Mouse (Mus musculus): ENCODE measurements around the gene Rnf207.
A peak's percentile ranks its signal among the peaks of the same experiment; 100 is the strongest.

The Rnf207 gene

DNA sequence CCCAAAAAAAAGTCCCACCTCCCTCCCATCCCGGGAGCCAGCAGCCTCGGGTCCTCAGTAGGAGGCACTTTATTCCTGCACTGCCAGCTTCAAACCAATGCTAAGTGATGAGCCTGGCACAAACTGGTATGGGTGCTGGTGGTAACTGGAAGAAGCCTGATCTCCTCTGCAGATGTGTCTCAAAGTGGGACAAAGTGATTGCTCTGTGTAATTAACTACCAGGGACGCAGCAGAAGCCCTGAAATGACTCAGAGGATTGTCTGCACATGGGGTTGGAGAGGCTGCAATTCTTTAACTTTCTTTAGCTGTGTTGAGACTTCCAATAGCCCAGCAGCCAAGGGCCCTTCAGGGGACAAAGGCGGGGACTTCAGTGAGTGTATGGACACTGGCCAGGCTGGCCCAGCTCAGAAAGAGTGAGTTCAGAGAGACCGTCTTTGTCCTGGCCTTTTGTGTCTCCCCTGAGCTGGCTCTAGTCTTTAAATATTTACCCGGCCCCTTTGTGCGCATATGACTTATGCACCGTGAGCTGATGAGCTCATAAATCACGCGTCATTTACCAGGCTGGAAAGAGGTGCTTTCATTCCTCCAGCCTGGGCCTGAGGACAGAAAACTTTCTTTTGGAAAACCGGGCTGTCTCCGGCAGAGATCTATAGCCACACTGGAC lies 26.6 kb downstream of the Rnf207 start:
- no peak for DNase-seq

DNA sequence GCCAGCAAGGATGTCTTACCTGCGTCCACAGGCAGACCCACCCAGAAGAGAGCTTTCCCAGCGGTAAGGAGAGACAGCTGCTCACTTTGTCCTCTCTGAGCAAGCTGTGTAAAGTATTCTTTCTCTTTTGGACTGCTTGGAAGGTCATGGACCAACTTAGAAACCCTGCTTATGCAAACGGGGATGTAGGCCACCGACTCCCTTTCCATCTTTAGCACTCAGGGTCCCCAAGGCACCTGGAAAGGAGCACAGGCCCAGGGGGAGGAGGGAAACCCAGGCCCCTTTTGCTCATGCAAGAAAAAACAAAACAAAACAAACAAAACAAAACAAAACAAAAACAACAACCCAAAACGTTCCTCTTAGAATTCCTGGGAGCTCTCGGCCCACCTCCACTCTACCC lies 27.2 kb downstream of the Rnf207 start, which contains the start of gene Hes3:
Gene Hes3 (minus strand): TSS at position 101 of the 400 bp plus-strand sequence.
- DNase-seq, result no peak

DNA sequence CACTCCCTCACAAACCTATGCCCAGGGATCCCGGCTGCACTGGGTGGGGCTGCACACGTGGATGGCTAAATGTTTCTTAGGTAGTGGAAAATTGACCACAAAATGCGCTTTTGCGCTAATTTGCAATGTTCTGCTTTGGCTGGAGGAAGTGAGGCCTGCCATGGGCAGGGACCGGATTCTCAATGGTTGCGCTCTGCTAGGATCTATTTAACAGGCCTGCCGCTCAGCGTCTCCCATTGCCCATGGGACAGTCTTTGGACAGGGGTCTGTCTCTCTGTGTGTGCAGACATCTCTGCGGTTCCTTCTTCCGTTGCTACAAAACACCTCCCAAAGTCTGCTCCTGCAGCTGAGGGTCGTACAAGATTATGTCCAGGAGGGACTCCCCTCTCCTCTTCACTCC lies 27.8 kb downstream of the Rnf207 start:
- DNase-seq, result no peak

DNA sequence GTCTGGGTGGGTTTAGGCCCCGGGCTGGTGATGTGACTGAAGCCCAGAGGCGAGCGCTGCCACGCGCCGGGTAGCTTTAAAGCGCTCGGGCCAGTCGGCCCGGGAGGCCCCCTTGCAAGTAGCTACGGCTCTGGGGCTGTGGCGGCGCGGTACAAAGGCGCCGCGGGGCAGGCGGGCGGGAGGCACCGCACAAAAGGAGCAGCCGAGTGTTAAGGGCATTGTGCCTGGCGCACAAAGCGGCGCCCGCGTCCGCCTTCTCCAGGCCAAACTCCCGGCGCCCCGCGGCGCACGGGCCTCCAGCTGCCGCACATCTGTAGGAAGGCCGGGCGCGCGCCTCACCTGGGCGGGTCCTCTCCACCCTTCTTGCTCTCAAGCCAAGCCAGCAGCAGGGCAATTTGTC lies 28.4 kb downstream of the Rnf207 start:
- no peak for DNase-seq

DNA sequence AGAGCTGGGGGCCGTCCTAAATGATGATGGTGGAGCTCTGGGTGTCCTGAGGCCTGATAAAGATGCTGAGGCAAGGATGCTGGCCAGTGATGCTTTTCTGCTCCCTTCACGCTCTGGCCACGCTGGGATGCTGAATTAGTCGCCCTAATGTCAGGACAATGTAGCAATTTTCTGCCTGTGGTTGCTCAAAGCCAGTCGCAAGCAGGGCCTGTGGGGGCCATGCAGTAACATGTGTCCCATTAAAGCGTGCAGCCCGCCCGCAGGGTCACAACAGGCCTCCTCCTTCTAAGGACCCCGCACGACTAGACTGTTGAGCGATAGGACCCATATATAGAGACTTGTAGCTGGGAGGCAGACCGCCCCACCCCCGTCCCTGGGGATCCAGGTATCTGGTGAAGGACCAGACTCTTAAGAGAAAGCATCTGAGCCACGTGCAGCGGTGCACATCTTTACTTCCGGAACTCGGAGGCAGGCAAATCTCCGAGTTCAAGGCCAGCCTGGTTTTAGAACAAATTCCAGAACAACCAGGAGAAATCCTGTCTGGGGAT lies 30.3 kb downstream of the Rnf207 start:
- no peak for DNase-seq

DNA sequence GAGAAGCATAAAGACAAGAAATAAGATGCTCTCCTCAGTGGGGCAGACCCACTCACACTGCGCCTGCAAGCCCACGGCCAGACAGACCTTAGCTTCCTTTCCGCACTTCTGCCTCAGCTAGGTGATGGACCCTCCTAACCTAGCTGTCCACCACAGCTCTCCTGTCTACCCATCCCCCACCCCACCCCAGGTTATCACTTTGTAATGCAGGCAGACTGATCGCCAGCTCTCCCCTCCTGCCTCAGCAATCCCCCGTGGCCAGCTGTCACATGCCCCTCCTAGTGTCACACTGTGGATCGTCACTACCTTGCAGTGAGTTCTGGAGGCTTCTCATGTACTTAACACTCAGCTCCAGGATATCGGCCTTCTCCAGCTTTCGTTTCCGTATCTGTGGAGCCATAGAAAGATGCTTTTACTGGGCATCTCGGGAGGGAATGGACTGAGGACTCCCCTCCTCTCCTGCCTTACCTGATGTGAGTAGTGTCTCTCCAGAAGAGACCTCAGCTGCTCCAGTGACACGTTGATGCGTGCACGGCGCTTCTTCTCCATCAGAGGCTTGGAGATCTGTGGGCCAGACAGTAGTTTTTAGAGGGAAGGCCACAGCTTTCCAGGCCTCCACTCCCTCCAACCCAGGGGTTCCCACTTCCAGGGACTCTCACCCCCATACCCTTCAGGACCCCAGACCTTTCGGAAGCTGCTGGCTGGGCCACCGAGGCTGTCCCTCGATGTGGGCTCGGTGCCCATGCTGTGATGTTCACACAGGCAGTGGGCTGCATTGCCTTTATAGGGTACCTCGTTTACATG lies 31.3 kb downstream of the Rnf207 start:
- DNase-seq, result no peak

DNA sequence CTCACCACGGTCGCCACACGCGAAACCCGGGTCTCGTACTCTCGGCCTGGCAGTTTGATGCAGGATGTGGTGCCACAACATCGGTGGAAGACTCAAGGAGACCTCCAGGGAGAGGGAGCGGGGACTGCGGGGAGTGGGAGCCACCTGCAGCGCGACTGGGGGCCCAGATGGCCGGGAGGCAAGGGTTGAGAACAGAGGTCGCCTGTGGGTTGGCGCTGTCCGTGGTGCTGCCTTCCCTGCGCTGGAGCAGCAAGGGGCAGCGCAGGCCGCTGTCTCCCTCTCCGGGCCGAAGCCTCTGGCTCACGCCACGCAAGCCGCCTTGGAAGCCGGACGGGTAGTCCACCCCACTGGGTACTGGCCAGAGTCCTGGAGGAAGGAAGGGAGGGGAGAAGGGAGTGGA lies 31.9 kb downstream of the Rnf207 start:
- peak; percentile 38 to 56 for DNase-seq

DNA sequence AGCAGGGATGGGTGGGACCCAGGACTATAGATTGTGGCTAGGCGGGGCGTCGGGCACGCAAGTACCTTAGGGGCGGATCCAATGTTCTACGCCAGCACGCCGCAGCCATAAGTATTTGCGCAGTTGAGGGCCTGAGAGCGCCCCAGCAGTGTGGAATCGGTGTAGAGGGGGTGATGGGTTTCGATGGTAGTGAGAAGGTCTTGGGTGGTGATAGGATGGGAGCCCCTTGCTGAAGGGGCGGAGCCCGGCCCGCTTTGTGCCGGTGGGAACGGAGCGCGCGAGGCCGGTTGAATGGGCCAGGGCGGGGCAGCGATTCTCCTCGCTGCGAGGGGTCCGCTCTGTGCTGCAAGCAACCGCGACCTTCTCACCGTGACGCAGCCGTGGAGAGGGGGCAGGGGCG lies 32.6 kb downstream of the Rnf207 start:
- no peak for DNase-seq

DNA sequence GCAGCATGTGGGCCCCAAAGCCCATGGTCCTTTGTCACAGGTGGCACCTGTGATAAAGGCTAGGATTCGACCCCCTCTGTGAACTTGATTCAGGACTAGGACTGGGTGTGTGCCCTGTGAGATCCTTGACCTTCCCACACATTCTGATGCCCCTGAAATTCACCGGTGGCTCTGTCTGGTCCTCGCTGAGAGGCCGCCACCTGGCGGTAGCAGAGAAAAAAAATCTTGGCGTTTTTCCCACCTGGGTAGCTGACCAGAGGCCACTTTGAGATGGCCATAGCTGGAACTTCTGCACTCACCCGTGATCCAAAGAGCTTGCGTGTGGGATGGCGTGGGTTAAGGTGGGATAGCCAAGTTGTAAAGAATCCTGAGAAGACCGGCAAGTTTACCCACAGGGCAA lies 33.3 kb downstream of the Rnf207 start:
- DNase-seq, result peak; percentile 53 to 62

DNA sequence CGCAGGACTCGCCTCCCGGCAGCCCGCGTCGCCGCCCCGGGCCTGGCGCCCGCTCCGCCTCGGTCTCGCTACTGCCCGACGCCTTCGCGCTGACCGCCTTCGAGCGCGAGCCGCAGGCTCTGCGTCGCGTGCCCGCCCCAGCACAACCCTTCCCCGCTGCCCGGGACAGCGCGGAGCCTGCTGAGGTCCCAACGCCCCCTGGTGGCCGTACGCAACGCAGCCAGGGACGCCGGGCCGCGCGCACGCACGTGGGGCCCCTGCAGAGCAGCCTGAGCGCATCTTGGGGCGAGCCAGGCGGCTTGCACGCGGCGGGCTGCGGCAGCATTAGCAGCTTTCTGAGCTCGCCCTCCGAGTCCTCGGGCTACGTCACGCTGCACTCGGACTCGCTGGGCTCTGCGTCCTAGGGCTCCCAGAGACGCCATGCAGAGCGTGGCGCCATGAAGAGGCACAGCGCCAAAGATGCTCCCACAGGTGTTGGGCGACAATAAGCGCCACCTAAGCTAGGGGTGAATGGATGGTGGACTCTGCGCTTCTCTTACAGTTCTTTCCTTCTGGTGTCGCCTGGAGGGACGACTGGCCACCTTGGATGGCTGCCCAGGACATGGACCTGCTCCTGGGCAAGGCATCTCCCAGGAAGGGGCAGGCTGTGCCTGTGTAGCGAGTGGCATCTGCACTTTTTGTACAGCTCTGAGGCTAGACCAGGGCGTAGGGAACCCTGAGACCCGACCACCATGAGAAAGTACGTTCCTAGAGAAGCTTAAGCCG lies 35.4 kb downstream of the Rnf207 start:
- peak; percentile 75 to 83 for DNase-seq

DNA sequence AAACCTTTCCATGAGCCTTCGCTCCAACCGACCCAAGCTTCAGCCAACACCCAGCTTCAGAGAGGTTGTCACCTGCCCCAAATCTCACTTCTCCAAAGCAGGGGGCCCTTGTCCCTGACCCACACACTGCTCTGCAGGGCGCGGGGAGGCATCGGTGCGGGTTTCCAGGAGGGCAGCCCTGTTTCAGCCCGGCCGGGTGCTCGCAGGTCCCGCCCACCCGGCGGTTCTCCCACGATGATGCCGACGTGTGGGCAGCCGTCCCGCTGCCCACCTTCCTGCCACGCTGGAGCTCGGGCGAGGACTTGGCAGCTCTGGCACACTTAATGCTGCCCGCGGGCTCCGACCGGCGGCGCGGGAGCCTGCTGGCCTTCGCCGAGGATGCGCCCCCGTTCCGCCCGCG lies 36.1 kb downstream of the Rnf207 start:
- DNase-seq, result no peak

DNA sequence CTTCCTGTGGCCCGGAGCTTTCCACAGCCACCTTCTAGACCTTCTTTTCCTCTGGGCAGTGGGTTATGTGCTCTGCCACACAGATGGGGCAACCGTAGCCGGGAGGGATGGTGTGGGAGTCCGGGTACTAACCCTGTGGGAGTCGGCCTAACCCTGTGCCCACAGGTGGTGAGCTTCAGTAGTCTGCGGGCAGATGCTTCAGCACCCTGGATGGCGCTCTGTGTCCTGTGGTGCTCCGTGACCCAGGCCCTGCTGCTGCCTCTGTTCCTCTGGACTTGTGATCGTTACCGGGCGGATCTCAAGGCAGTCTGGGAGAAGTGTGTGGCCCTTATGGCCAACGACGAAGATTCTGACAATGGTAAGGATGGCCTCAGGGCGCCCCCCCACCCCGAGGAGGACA lies 37.2 kb downstream of the Rnf207 start:
- DNase-seq, result no peak

DNA sequence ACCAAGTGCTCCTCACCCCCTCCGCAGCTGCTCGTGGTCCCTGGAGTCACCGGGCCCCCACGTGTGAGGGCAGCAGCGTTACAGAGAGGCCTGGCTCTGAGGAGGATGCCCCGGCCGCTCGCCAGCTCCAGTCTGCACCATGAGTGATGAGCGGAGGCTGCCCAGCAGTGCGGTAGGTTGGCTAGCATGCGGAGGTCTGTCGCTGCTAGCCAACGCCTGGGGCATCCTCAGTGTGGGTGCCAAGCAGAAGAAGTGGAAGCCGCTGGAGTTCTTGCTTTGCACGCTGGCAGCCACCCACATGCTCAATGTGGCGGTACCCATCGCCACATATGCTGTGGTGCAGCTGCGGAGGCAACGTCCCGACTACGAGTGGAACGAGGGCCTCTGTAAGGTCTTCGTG lies 39.8 kb downstream of the Rnf207 start:
- no peak for DNase-seq

DNA sequence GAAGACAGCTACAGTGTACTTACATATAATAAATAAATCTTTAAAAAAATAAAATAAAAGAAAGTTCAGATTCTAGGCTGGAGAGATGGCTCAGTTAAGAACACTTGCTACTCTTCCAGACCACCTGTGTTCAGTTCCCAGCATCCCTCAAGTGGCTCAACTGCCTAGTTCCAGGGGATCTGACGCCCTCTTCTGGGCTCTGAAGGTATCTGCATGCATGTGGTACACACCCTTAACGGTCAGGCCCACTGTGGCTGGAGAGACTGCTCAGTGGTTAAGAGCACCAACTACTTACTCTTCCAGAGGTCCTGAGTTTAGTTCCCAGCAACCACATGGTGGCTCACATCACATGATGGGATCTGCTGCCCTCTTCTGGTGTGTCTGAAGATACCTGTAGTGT lies 40.9 kb downstream of the Rnf207 start:
- no peak for DNase-seq

DNA sequence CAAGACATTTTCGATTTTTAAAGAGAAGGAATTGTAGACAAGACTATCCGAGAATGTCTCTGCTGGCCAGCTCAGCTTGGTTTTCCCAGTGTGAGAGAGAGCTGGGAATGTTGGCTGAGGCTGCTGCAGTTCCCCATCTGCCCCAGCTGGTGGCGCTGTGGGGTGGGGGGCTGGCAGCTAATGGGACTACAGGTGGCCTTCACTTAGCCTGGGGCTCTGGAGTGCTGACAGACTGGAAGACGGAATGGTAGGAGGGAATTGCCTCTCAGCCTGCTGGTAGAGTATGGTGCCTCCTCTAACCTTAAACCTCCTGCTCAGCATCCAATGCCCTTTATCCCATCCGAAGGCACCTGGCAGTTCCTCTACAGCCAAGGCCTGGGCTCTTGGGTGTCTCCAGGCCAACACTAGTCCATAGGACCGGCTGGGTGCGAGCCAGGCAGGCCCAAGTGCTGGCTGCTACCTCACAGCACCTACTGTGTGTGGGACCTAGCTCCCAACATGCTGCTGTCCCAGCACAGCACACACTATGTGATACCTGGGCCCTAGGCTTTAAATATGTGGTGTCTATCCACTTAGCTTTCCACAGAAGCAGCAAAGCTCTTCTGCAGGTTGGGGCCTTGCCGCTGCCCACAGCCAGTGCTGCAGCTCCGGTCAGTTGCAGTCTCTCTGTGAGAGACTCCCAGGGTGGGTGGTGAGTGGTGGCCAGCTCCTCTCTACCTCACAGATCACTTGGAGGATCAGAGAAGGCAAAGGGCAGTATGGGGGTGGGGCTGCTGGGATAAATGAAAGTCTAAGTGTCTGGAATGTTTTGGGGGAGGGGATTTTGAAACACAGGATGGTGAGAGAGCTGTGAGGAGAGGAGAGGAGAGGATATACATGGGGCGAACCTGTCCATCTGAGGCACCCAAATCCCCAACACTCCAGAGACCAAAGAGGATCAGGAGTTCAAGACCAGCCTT lies 42.1 kb downstream of the Rnf207 start:
- DNase-seq, result no peak

DNA sequence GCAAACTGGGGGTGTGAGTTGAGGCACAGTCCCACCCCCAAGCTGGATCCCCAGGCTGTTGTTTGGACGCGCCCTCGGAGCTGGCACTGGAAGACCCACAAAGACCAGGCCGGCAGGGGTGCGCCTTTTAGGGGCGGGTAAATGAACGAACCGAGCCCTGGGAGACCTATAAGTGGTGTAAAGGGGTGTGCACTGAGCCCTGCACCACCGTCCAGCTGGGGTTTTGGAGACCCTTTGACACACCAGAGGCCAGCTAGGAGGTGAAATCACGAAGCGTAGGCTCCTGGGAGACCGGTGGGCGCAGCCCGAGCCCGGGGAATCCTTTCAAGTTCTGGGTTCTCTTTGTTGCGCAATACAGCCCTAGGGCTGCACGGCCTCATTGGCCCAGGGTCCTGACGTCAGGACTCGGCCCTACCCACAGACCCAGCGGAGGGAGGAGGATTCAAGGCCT lies 44.1 kb downstream of the Rnf207 start:
- DNase-seq, result peak; percentile 29 to 67

DNA sequence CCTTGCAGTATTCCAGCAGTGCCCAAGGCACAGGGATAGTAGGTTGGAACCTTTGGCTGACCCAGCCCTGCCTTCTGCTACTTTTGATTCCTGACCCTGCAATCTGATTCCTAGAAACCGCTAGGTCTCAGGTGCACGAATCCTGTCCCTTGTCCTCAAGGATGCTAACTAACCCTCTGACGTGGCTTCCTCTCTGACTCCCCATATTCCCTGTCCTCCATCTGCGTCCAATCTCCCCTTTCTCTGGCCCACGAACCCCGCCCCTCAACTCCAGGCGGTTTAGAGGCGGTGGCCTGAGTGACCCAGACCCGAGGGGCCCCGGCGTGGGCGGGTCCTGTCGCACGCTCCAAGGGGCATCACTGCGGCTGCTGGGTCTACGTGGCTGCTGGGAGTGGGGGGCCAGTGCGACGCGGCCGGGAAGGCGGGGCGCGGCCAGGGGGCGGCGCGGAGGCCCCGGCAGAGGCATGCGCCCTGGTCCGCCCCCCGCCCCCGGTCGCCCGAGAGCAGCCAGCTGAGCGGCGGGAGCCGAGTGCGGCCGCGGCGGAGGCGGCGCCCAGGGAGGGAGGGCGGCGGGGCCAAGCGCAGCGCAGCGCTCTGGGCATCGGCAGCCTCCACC lies 45.1 kb downstream of the Rnf207 start, which contains the start of gene Gpr153:
Gene Gpr153 (plus strand): TSS at position 612 of the 616 bp plus-strand sequence.
- DNase-seq, result no peak

DNA sequence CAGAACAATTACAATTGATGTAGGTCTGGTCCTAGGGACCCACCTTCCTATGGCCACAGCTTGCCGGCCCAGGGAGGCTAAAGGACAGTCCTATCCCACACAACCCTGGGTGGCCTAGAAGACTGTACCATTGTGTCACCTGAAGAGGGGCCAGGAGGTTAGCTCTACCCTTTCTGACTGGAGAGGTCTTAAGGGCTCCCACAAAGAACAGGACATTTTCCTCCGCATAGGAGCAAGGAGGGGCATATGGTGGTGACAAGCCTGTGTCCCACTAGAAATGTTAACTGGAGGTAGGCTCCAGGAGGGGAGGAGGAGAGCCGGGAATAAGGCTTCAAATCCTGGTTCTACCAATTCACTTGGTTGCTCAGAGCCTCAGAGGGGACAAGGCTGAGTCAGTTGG lies 45.6 kb downstream of the Rnf207 start:
- DNase-seq, result no peak

DNA sequence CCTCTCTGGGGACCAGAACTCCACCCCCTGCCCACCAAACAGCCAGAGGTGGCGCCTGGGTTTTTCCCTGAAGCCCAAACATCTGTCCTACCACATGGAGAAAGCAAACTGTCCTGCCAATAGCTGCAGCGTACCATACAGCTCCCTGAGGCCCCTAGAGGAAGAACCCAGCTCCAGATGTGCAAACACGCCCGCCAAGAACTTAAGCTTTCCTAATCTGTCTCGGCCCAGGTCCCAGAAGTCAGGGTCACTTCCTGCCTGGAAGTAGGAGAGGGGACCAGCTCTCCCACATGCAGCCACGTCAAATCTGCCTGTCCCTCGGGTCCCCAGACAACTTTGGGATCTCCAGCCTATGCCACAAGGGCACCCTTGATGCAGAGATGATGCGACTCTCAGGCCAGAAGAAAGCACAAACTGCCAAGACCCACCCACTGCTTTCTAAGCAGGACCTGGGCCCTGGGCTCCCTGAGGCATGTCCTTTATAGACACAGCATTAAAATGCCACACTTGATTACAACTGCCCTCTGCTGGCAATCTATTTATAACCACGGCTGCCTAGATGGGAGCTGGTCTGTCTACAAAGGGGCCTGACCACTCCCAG lies 46.2 kb downstream of the Rnf207 start:
- DNase-seq, result peak; percentile 38 to 54

DNA sequence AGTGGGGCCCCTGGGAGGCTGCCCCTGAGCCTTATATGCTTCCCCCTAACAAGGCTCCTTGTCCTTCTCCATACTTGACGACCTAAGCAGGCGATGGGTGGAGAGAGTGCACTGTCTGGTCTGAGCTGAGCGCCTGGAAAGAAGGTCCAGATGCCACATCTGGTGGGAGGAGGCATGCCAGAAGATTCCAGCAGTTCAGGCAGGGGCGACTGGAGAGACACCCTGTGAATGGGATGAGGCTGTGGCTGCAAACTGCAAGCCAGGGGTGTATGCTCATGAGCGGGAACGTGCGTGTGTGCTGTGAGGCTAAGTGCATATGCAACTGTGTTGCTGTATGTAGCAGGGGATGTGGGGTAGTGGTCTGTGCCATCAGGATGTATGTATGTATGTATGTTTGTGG lies 46.8 kb downstream of the Rnf207 start:
- no peak for DNase-seq

DNA sequence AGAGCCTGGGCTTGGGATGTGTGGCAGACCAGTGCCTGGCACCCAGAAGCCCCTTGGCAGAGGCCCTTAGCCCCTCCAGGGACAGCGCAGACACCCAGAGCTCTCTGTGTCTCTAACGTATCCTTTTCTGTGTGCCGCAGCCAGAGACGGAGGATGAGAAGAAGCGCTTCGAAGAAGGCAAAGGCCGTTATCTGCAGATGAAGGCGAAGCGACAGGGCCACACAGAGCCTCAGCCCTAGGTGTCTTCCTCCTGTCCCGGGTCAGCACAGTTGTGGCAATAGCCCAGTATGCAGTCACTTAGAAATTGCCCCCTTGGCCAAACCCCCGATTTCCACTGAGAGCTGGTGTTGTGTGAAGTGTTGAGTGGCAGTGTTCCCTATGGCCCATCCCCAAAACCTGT lies 47.5 kb downstream of the Rnf207 start:
- DNase-seq, result no peak

All from lung, adult 18-20 months (tissue).